Mouse (Mus musculus) myocyte (in vitro differentiated cells): Measurements from ENCODE around the gene Mgmt.

Experiments
- CEBPB ChIP-seq: IDR thresholded peaks from 2 replicates; pipeline ENCODE4 v1.6.1; 2011; ENCODE audit warnings: mild to moderate bottlenecking, moderate library complexity; ENCODE audit not compliant: poor library complexity, insufficient read depth, severe bottlenecking
- E2F4 ChIP-seq: IDR thresholded peaks from one replicate; pipeline ENCODE4 v1.6.1; 2011; ENCODE audit warnings: mild to moderate bottlenecking, control low read depth, moderate library complexity; ENCODE audit not compliant: insufficient read depth
- MYOG ChIP-seq, 3 experiments: IDR thresholded peaks; one replicate each; pipeline ENCODE4 v1.6.1; 2011; ENCODE audit warnings: control low read depth in 2 of 3, low read depth in 2 of 3, mild to moderate bottlenecking in 2 of 3; ENCODE audit not compliant: insufficient read length in 2 of 3, control insufficient read depth in 1 of 3, insufficient read depth in 1 of 3
- POLR2A ChIP-seq: IDR thresholded peaks from one replicate; pipeline ENCODE4 v1.6.1; 2011; ENCODE audit warnings: low read depth, mild to moderate bottlenecking, control low read depth, moderate library complexity; ENCODE audit not compliant: insufficient read length
- POLR2AphosphoS2 ChIP-seq: IDR thresholded peaks from one replicate; pipeline ENCODE4 v1.6.1; 2011; ENCODE audit warnings: low read depth, control low read depth; ENCODE audit not compliant: insufficient read length
- SRF ChIP-seq: IDR thresholded peaks from one replicate; pipeline ENCODE4 v1.6.1; 2011; ENCODE audit warnings: low read depth; ENCODE audit not compliant: control insufficient read depth, insufficient read length
- TCF12 ChIP-seq: IDR thresholded peaks from one replicate; pipeline ENCODE4 v1.6.1; 2011; ENCODE audit warnings: mild to moderate bottlenecking, control low read depth; ENCODE audit not compliant: poor library complexity, insufficient read depth, severe bottlenecking
- USF1 ChIP-seq: IDR thresholded peaks from one replicate; pipeline ENCODE4 v1.6.1; 2011; ENCODE audit warnings: low read depth, mild to moderate bottlenecking, control low read depth, moderate library complexity

DNA sequence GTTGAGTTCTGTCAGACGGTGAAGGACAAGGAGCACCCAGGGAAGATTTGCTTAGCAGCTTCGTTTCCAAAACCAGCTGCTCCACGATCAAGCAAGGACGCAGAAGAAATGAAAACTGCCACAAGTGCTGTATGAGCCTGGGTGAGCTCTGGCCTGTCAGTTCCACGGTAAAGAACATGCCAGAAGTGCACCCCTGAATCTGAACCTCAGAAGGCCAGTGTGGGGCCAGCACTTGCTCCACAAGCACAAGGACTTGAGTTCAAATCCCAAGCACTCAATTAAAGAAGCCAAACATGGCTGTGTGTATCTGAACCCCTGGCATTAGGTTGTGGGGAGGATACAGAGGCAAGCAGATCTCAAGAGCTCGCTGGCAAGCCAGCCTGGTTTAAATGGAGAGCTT is 125.8 kb downstream of the Mgmt start:
- no peak for TF ChIP-seq CEBPB
- TF ChIP-seq SRF, result no peak
- TF ChIP-seq E2F4, result no peak
- TF ChIP-seq USF1, result no peak
- no peak for TF ChIP-seq POLR2A
- no peak for TF ChIP-seq TCF12
- no peak for TF ChIP-seq POLR2AphosphoS2
- no peak for TF ChIP-seq MYOG (IDR thresholded peaks at IDR 0.05; ENCODE audit: control insufficient read depth in 1 of 3, insufficient read depth in 1 of 3, insufficient read length in 2 of 3, low read depth in 2 of 3)
